Mouse (Mus musculus): Measurements from ENCODE around the gene Ifi35. TPM values are rescaled to one million over a fixed set of nuclear protein-coding genes. Genes with fewer than 3 reads are reported as not detected.
"Not testable (repeated sequence)": the region's sequence is repeated elsewhere in the genome, so short reads cannot be mapped to it uniquely, and the experiment has no call there.

The Ifi35 gene
- total RNA-seq (2022): 1 to 10 TPM; 2.8 to 4.8 (median 3.3) TPM

DNA sequence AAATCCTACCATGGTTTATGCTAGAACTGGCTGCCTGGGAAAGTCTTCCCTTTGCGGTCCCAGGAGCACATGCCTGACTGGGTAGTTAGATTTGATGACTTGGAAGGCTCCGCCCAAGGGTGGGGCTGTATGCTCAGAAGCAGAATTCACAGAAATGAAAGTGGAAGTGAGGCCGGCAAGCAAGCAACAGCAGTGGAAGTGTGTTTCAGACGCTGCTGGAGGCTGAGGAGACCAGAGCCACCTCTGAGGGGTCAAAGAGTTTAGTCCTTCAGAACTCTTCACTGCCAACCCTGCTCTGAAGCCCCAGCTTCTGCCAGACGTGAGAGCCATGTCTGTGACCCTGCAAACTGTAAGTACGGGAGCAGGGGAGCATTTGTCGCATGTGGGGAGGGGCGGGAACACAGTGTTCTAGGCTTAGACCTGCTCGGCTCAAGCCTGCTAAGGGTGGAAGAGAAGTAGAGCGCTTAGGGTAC, at the start of gene Ifi35:
Gene Ifi35, plus strand, starts transcription at position 134 of the 473 bp plus-strand sequence.
- no peak for DNase-seq (ENCODE audit: low spot score in 2 of 2)

DNA sequence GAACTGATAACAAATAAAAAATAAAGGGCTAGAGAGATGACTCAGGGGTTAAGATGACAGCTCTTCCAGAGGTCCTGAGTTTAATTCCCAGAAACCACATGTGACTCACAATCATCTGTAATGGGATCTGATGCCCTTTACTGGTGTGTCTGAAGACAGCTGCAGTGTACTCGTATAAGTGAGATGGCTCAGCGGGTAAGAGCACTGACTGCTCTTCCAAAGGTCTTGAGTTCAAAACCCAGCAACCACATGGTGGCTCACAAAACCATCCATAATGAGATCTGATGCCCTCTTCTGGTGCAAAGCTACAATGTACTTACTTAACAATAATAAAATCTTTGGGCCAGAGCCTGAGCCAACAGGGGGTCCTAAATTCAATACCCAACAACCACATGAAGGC, 32.9 kb upstream of the Ifi35 start:
- no peak for DNase-seq (ENCODE audit: low spot score in 2 of 2)

DNA sequence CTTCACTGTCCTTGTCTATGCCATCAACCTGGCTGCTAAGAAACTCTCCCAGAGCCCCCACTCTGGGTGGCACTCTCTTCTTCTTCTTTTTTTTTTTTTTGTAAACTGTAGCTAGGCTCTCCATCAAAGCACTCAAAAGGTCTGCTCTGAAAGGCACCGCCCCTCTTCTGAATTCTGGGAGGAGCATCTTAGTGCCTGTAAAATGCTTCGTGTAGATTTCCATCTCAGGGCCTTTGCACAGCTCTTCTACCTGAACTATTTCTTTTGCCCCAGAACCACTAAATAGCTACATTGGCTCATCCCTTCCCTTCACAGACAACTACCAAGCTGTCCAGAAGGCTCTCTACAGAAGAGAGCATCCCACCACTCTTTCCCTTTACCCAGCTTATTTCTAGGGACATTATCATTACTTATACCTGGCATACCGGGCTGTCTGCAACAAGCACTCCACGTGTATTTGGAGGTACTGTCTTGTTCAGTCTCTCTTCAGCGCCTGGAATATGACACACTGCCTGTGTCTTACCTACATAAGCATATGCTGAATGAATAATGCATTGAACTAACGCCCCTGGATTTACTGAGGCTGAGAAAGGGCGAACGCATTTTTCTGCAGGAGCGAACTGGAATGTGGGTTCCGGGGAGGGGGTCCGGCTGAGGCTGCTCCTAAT, 31.6 kb upstream of the Ifi35 start:
- no peak for DNase-seq (ENCODE audit: low spot score in 2 of 2)

GRCm38 (mm10) chr11:101417101-101417855, 30.9 kb upstream of the Ifi35 start, which contains the start of gene Aarsd1:
Gene Aarsd1 (minus strand): TSS chr11:101417615.
- DNase-seq (ENCODE audit: low spot score in 2 of 2): peak; percentile 67 to 92

DNA sequence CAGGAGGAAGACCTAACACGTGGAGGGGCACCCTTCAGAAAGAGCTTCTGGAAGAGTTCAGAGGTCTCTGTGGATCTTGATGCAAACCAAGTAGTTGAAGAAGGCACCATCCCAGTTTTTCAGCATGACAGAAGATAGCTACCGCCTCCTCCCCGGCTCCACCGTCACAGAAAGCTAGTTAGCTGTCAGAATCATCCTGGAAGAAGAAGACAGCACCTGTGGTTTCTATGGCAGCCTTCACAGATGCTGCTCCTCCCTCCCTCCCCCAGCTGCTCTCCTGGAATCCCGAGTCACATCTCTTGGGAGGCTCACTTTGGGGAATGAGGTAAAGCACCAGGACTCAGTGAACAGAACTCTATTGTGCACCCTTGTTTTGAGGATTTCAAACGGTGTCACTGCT, 29.2 kb upstream of the Ifi35 start:
- DNase-seq (ENCODE audit: low spot score in 2 of 2): peak in 1 of 2 experiments; percentile 54

DNA sequence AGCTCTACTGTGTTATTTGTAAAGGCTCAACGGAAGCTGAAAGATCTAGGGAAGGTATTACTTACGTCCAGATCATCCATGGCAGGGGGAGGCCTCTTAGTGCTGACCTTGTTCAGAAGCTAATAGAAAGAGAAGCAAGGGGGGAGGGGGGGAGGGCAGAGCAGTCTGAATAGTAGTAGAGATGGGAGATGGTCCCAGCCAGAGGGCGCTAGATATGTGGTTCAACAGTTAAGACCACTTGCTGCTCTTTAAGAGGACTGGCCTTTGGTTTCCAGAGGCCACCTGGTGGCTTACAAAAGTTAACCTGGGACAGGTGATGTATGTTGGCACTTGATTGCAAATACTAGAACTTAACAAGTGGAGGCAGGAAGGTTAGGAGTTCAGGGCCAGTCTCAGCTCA, 28.6 kb upstream of the Ifi35 start:
- no peak for DNase-seq (ENCODE audit: low spot score in 2 of 2)

- DNase-seq (ENCODE audit: low spot score in 2 of 2): no peak
Observed at GRCm38 (mm10) chr11:101420148-101420547, 28.1 kb upstream of the Ifi35 start.

DNA sequence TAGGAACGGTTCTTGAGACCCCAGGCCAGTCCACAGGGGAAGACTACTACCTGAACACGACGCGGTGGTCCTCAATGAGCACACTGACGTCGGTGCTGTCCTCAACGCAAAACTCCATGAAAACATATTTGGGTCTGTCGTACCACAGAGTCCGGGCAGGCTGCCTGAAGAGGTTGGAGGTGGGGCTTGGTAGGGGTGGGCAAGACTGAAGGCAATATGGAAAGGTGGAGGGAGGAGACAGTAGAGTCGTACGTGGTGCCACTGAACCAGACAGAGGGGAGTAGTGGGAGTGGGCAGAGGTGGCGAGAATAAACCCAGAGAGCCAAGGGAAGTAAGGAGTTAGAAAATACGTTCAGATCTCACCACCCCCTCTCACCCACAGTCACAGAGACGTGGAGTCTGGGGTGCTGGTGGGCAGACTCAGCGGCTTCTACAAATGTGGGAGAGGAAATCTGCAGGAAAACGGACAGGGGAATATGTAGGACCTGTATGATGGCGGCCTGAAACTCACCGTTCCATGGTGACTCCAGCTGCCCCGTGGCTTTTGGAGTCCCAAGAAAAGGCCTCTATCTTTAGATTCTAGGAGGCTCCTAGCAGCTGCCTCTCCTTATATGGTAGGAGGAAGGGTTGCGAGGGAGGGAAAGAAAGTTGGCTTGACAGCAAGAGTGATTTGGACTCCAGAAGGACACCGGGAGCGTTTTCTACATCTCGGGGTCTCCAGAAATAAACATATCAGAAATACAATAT, 23.9 kb upstream of the Ifi35 start, which contains the start of gene Gm27029:
Gene Gm27029, minus strand, starts transcription at position 692 of the 747 bp plus-strand sequence.
- peak; percentile 32 to 33 for DNase-seq (ENCODE audit: low spot score in 2 of 2)

DNA sequence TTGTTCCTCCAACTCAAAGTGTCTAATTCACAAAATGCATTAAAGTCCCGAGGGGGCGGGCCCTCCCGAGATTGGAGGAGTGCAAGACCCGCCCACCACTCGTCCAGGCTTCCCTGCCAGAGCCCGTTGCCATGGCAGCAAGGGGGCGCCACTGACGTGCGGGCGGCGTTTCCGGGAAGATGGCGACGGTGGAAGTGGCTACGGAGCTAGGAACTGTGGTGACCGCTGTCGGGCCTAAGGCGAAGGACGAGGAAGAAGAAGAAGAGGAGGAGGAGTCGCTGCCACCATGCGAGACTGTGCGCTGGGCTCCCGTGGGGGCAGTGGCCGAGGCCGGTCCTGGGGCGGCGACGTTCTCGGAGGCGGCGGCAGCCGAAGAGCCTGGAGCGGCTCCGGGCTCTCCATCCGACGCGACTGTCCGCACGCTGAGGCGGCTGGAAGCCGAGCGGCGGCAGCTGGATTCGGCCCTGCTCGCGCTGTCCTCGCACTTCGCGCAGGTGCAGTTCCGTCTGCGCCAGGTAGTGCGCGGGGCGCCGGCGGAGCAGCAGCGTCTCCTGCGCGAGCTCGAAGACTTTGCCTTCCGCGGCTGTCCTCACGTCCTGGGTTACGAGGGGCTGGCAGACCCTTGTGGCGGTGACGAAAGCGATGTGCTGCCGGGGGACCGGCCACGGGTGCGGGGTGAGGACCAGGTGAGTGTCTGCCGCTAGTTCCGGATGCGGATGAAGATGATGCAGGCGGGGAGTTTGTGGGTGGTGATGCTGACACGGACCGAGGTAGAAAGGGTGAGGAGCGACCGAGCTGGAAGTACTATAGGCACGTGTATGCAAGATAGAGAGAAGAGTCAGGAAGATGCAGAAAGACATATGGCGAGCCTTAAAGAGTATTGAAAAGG, 23.0 kb upstream of the Ifi35 start, which contains the start of the genes Rundc1 and Ptges3l:
Gene Rundc1, plus strand, starts transcription at position 161 of the 889 bp plus-strand sequence.
Gene Ptges3l, minus strand, starts transcription at position 409 of the 889 bp plus-strand sequence.
- peak; percentile 94 to 96 for DNase-seq (ENCODE audit: low spot score in 2 of 2)

GRCm38 (mm10) chr11:101426165-101426564, 22.0 kb upstream of the Ifi35 start:
- DNase-seq (ENCODE audit: low spot score in 2 of 2): no peak

DNA sequence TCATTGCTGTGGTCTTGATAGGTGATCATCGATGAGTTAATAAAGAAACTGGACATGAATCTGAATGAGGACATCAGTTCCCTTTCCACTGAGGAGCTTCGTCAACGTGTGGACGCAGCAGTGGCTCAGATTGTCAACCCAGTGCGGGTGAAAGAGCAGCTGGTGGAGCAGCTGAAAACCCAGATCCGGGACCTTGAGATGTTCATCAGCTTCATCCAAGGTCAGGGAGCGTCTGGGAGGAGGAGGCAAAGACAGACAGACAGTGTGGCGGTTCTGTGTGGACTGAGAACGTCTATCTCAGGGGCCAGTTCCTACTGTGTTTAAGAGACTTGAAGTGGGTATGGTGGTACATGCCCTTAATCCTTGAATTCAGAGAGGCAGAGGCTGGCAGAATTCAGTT, 16.9 kb upstream of the Ifi35 start:
- DNase-seq (ENCODE audit: low spot score in 2 of 2): no peak

DNA sequence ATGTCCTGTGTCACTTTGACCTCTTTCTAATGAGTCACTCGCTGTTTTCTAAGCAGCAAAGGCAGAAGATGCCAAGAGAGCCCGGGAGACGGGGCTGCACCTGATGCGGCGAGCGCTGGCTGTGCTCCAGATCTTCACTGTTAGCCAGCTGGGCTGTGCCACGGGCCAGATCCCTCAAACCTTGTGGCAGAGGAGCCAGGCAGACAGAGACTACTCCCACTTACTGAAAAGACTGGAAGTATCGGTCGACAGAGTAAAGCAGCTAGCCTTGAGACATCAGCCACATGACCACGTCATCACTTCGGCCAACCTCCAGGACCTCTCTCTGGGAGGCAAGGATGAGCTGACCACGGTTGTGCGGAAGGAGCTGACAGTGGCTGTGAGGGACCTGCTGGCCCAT, 14.8 kb upstream of the Ifi35 start:
- no peak for DNase-seq (ENCODE audit: low spot score in 2 of 2)

DNA sequence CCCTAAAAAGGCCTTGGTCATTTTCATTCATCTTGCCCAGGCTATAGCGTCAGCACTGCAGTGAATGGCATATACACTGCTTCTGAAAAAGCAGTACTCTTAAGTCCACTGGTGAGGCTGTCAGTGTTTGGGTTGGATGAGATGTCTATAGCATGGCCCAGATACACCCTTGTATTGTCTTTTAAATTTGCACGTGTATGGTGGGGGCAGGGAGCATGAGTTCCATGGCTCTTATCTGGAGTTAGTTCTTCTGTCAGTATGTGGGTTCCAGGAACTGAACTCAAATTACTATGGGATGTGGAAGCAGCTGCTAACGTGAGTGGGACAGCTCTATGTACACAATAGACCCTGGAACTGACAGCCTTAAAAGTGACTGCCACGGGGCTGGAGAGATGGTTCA, 12.4 kb upstream of the Ifi35 start:
- DNase-seq (ENCODE audit: low spot score in 2 of 2): no peak

DNA sequence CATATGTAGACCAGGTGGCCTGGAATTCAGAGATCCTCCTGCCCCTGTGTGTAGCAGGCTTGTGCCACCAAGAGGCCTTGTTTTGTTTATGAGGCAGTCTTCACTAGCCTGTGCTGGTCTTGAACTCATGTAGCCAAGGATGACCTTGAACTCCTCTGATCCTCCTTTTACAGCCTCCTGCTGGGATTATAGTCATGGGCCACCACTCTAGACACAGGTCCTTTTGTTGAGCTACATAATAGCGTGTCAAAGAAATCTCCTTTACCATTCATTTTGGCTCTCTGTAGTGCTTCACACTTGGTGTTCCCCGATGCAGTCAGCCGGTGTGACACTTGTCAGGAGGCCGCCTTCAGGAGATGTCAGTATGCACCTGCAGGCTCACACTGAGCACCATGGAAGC, 11.3 kb upstream of the Ifi35 start:
- no peak for DNase-seq (ENCODE audit: low spot score in 2 of 2)

- DNase-seq (ENCODE audit: low spot score in 2 of 2): not testable (repeated sequence)
Observed at GRCm38 (mm10) chr11:101438006-101438405, 10.2 kb upstream of the Ifi35 start.

- DNase-seq (ENCODE audit: low spot score in 2 of 2): not testable (repeated sequence)
Observed at GRCm38 (mm10) chr11:101441450-101442126, 6.6 kb upstream of the Ifi35 start.

- DNase-seq (ENCODE audit: low spot score in 2 of 2): peak; percentile 86 to 98
Observed at GRCm38 (mm10) chr11:101442127-101442693, 6.0 kb upstream of the Ifi35 start, which contains the start of gene Rpl27. Gene Rpl27 (plus strand): TSS chr11:101442298.

DNA sequence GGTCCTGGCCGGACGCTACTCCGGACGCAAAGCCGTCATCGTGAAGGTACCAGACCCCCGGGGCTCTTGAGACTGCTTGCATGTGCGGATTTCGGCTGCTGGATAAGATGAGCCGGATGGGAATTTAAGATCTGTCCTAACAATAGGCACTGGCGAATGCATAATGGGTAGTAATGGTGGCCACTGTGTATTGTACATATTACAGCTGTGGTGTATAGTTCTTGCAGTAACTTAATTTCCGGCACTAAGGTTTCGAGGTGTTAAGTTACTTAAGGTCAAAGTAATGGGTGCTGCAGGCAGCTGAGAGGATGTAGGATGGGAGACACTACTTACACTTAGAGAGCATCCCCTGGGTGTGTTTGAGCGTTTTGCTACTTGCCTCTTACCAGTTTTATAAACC, 5.4 kb upstream of the Ifi35 start:
- no peak for DNase-seq (ENCODE audit: low spot score in 2 of 2)

DNA sequence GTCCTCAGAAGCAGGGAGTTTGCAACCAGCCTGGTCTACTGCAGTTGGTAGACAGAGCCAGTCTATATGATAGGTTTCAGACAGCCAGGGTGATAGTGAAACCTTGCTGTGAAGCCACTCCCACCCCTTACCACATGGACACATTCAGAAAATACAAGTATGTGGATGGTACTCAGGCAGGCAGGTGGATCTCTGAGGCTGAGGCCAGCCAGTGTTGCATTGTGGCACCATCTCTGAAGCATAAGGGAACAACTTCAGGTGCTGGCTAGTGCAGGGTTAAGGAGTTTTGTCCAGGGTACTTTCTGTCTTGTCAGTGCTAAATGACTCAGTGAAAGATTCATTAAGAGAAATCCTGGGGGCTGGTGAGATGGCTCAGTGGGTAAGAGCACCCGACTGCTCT, 1.9 kb upstream of the Ifi35 start:
- no peak for DNase-seq (ENCODE audit: low spot score in 2 of 2)

DNA sequence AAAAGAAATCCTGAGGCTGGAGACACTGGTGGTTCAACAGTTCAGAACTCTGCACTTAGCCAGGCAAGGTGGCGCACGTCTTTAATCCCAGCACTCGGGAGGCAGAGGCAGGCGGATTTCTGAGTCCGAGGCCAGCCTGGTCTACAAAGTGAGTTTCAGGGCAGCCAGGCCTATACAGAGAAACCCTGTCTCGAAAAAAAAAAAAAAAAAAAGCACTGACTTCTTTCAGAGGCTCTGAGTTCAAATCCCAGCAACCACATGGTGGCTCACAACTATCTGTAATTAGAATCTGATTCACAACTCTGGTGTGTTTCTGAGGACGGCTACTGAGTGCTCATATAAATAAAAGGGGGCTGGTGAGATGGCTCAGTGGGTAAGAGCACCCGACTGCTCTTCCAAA, 1.3 kb upstream of the Ifi35 start:
- not testable (repeated sequence) for DNase-seq (ENCODE audit: low spot score in 2 of 2)
